Mouse (Mus musculus) embryo, embryonic 10.5 days (tissue): Measurements from ENCODE around the gene Ndufb7.

Experiments
- DNase-seq: peaks from one replicate; pipeline ENCODE4 v3.0.0-alpha.2; 2015; ENCODE audit warnings: low spot score

Ndufb7 gene

GRCm38 (mm10) chr8:83607661-83608397 lies 41.4 kb downstream of the Ndufb7 start, which contains the start of the genes Tecr and Dnajb1:
Tecr (minus strand) TSS chr8:83607971.
Dnajb1 (plus strand) TSS chr8:83608193.
- DNase-seq = peak; percentile 99

GRCm38 (mm10) chr8:83608398-83608829 lies 41.9 kb downstream of the Ndufb7 start:
- DNase-seq = peak; percentile 82

- DNase-seq = peak; percentile 18
These were observed 42.6 kb downstream of the Ndufb7 start for GRCm38 (mm10) chr8:83609086-83609485.

GRCm38 (mm10) chr8:83609547-83610180 lies 43.2 kb downstream of the Ndufb7 start:
- DNase-seq = no peak

- no peak for DNase-seq
These were observed 45.5 kb downstream of the Ndufb7 start for GRCm38 (mm10) chr8:83611921-83612320.

- no peak for DNase-seq
These were observed 47.2 kb downstream of the Ndufb7 start for GRCm38 (mm10) chr8:83613695-83614094.

GRCm38 (mm10) chr8:83616625-83617024 lies 50.2 kb downstream of the Ndufb7 start:
- DNase-seq = no peak

- DNase-seq = no peak
These were observed 50.6 kb downstream of the Ndufb7 start for GRCm38 (mm10) chr8:83617111-83617510.

GRCm38 (mm10) chr8:83618566-83618965 lies 52.1 kb downstream of the Ndufb7 start:
- no peak for DNase-seq

- no peak for DNase-seq
These were observed 53.3 kb downstream of the Ndufb7 start for GRCm38 (mm10) chr8:83619568-83620285.
